Mouse (Mus musculus): ENCODE data around the gene Usp18.
A peak's percentile ranks its signal among the peaks of the same experiment; 100 is the strongest.

Usp18 gene

GRCm38 (mm10) chr6:121303466-121304220 lies 57.9 kb downstream of the Usp18 start:
- DNase-seq (ENCODE audit: low spot score), result peak; percentile 62

DNA sequence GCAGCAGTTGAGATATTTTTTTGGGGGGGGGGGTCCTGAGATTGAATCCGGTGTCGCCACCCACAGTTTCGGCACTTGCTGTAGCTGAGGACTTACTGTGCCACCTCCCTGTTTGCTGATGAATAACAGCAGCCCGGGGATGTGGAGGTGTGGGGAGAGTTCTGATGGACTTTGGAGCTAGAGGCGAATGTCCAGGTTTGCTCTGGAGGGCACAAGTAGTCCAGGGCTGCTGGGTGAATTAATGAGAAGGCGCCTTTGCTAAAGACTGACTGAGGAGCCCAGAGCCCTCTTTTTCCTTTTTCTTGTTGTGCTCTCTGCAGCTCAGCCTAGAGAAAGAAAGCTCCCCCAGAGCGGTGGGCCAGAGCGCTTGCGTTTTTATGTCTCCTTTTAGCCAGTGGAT lies 58.9 kb downstream of the Usp18 start:
- peak; percentile 75 for DNase-seq (ENCODE audit: low spot score)

DNA sequence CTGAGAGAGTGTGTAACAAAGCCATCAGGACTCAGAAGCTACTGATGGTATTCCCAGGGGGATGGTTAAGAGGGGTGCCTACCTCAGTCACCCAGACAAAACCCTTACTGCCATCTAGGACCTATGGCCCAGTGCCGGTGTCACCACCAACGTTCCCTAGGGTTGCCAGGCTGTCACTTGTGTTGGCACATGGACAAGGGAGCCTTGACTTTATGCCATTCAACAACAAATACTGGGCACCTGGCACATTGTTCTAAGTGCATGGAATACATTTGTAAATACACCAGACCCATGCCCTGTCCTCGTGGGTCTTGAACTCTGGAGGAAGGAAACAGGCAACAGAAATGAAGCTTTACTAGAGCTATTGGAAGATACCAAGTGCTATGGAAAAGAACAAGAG lies 59.9 kb downstream of the Usp18 start:
- DNase-seq (ENCODE audit: low spot score), result no peak

DNA sequence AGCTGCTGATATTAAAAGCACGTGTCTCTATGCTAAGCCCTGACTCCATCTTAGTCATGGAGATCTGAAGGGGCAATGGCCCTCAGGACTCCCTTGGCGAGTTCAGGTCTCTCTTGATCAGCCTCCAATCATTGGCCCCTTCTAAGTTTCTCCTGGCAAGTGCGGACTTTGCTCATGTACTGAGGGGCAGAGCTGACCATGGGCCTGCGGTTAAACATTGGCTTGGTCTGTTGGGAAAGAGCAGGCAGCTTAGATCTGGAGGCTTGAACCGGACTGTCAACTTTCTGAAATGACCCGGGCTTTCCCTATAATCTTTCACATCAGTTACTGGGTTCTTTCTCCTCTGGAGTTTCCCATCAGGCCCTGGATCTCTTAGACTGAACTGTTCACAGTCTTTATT lies 65.3 kb downstream of the Usp18 start:
- DNase-seq (ENCODE audit: low spot score), result peak; percentile 86

DNA sequence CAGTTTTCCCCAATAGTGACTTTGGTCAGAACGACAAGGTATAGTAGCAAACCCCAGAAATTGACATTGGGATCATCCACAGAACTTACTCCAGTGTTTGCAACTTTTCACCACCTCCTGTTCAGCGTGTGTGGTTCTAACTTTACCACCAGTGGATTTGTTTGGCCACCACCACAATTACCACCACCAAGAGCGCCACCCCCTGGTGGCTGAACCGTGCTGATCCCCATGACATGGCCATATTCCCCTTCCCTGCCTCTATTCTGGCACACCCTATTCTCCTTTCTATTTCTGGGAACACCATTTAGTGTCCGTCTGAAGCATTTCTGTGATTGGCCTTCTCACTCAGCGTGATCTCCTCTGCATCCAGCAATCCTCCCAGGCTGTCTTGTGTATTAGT lies 73.4 kb downstream of the Usp18 start:
- no peak for DNase-seq (ENCODE audit: low spot score)
